Mouse (Mus musculus): Measurements from ENCODE around the gene Rheb.
"Not testable (repeated sequence)": the region's sequence is repeated elsewhere in the genome, so short reads cannot be mapped to it uniquely, and the experiment has no call there.

Rheb gene

GRCm38 (mm10) chr5:24798639-24799038 is 43.8 kb downstream of the Rheb start:
- DNase-seq (ENCODE audit: extremely low read depth, insufficient read length, low spot score): no peak

GRCm38 (mm10) chr5:24797858-24798257 is 44.6 kb downstream of the Rheb start:
- no peak for DNase-seq (ENCODE audit: extremely low read depth, insufficient read length, low spot score)

GRCm38 (mm10) chr5:24792961-24793360 is 49.5 kb downstream of the Rheb start:
- no peak for DNase-seq (ENCODE audit: extremely low read depth, insufficient read length, low spot score)

GRCm38 (mm10) chr5:24782957-24783356 is 59.5 kb downstream of the Rheb start:
- no peak for DNase-seq (ENCODE audit: extremely low read depth, insufficient read length, low spot score)

GRCm38 (mm10) chr5:24781048-24781447 is 61.4 kb downstream of the Rheb start:
- DNase-seq (ENCODE audit: extremely low read depth, insufficient read length, low spot score): no peak

GRCm38 (mm10) chr5:24779881-24780512 is 62.4 kb downstream of the Rheb start:
- DNase-seq (ENCODE audit: extremely low read depth, insufficient read length, low spot score): no peak

GRCm38 (mm10) chr5:24779321-24779720 is 63.1 kb downstream of the Rheb start:
- no peak for DNase-seq (ENCODE audit: extremely low read depth, insufficient read length, low spot score)

- DNase-seq (ENCODE audit: extremely low read depth, insufficient read length, low spot score): no peak
Measured at GRCm38 (mm10) chr5:24778843-24779140, 63.6 kb downstream of the Rheb start.

- no peak for DNase-seq (ENCODE audit: extremely low read depth, insufficient read length, low spot score)
Measured at GRCm38 (mm10) chr5:24778082-24778842, 64.2 kb downstream of the Rheb start.

- DNase-seq (ENCODE audit: extremely low read depth, insufficient read length, low spot score): no peak
Measured at GRCm38 (mm10) chr5:24776681-24777080, 65.7 kb downstream of the Rheb start.

GRCm38 (mm10) chr5:24774549-24774948 is 67.9 kb downstream of the Rheb start:
- not testable (repeated sequence) for DNase-seq (ENCODE audit: extremely low read depth, insufficient read length, low spot score)

- no peak for DNase-seq (ENCODE audit: extremely low read depth, insufficient read length, low spot score)
Measured at GRCm38 (mm10) chr5:24757816-24758215, 84.6 kb downstream of the Rheb start, which contains the start of gene Crygn. Gene Crygn, minus strand, starts transcription at chr5:24758008.

- no peak for DNase-seq (ENCODE audit: extremely low read depth, insufficient read length, low spot score)
Measured at GRCm38 (mm10) chr5:24756931-24757330, 85.5 kb downstream of the Rheb start.

All from 3134 (cell line).